Mouse (Mus musculus) retina, postnatal 7 days (tissue): ENCODE results near the gene Has1.

Experiments
- DNase-seq: peaks from one replicate; pipeline ENCODE4 v3.0.0-alpha.2; 2012; ENCODE audit warnings: low read depth, low spot score

Gene Has1

DNA sequence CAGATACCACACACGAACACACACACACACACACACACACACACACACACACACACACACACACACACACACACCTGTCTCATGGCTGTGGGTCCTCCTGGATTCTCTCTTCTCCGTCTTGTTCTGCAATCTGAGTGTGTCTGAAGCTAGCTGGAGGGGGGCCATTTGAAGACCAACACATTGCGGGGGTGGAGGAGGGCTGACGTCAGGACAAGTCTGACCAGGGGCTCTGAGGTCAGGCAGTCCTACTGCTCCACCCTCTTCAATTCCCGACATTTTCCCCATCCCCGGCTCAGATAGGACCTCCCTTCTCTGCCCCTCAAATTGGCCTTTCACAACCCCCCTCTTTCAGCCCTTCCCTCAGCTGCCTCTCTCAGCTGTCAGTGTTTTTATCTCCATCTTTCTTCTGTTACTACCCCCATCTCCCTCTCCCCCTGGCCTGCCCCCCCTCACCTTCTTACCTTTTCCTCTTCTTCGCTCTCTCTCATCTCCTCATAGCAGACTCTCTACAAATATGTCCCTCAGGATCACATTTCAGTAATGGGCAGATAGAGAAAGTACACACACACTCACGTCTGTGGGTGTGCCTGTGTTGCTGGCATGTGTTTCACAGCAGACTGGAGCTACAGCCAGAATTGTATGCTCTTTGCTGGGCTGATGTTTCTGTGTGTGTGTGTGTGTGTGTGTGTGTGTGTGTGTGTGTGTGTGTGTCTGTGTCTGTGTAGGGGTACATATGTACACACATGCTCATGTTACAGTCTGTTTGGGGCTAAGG, at the start of gene Has1:
Gene Has1 (minus strand): TSS at position 142 of the 775 bp plus-strand sequence.
- DNase-seq, result no peak

DNA sequence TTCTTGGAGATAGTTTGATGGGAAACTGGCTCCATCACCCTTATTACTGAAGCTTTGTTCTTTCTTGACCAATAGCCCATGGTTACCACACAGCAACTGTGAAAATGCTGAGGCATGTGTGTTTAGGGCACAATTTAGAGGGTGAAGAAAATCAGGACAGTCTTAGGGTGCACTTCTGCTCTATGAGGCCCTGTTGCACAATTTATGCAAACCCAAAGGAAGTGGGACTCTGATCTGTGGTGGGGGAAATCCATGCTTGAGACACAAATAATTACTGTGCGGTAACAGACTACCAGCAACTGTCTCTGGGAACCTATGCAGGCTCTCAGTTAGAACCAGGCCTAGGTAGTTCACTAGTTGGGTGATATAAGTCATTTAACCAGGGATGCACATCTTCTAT, 45.8 kb upstream of the Has1 start:
- no peak for DNase-seq

GRCm38 (mm10) chr17:17899268-17899667, 44.3 kb upstream of the Has1 start:
- DNase-seq, result peak; percentile 16

DNA sequence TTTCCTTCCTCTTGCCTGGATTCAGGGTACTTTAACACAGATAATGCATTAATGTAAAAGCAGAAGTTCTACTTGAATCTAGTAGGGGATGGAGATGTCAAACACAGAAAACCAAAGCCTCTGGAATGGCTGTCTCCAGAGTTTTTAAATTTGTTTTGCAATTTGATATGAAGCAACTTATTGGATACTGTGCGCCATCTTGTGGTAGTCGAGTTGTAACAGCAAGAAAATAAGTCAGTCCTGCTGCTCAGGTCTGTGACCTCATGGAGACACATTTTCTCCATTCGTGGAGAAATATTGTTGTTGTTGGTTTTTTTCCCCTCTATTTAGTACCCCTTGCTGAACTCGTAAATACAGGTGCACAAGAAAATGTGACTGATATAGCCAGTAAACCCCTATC, 41.0 kb upstream of the Has1 start:
- DNase-seq, result peak; percentile 62

DNA sequence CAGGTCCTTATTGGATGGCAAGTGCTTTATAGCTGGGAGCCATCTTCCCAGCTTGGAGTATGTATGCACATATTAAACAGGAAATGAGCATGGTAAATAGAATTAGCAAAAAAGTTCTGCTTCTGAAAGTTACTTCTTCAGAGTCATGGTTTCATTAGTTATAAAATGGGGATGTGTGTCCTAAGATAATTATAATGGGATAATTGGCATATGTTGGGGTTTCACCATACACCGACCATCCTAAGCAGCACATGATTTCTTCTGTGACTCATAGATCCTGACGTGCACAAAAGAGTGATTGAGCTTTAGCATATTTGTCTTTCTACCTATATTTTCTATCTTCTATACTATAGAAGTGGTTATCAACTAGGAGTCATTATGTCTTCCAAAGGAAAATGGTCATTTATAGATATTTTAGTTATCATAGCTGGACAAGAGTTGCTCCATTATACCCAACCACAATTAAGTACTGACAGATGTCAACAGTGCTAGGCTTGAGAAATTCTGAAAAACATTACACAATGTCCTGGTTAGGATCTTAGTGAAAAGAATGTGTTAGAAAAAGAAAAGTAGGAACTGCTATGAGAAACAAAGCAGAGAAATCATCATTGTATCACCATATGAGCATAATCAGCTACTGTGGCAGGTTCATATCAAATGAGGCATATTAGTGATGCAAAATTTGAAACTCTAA, 34.9 kb upstream of the Has1 start:
- DNase-seq, result no peak

- DNase-seq, result no peak
These were observed 32.8 kb upstream of the Has1 start, which contains the start of the genes Fpr2 and Fpr3 for GRCm38 (mm10) chr17:17887774-17888248. Gene Fpr2, plus strand, starts transcription at chr17:17887824. Gene Fpr3, plus strand, starts transcription at chr17:17887852.

DNA sequence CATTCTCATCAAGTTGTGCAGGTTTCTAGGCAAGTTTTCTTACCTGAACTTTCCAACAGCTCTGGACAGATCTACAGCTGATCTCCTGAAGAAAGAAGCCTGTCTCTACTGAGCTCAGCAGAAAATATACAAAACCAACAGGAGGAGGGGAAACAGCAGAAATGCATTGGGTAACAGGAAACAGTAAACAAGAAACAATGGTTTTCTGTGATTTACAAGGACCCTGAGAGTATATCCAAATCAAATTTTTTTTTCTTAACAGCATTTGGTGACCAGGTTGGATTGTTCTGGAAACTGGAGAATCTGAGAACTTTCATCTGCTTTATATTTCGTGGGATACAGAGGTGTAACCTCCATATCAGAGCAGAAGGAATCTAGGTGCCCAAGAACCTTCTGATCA, 28.8 kb upstream of the Has1 start, which contains the start of gene Fpr1:
Gene Fpr1 (minus strand): TSS at position 101 of the 400 bp plus-strand sequence.
- no peak for DNase-seq

GRCm38 (mm10) chr17:17882672-17883071, 27.7 kb upstream of the Has1 start:
- DNase-seq, result no peak

- no peak for DNase-seq
These were observed 24.3 kb upstream of the Has1 start for GRCm38 (mm10) chr17:17879347-17879746.

DNA sequence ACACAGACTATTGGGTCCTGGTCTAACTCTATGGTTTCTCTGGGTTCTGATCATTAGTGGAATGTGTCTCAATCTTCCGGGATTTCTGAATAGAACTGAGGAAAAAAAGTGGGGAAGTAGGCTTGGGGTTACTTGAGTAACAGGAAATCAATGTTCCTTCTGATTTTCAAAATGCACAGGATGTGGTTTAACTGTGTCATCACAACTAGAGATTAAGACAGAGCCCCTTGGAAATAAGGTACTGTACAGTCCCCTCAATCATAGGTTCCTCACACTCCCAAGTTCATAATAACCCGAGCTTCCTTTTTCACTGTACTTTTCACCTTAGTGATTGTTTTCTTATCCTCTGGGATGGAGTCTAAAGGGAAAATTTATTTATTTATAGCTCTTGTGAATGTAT, 16.7 kb upstream of the Has1 start:
- DNase-seq, result no peak

DNA sequence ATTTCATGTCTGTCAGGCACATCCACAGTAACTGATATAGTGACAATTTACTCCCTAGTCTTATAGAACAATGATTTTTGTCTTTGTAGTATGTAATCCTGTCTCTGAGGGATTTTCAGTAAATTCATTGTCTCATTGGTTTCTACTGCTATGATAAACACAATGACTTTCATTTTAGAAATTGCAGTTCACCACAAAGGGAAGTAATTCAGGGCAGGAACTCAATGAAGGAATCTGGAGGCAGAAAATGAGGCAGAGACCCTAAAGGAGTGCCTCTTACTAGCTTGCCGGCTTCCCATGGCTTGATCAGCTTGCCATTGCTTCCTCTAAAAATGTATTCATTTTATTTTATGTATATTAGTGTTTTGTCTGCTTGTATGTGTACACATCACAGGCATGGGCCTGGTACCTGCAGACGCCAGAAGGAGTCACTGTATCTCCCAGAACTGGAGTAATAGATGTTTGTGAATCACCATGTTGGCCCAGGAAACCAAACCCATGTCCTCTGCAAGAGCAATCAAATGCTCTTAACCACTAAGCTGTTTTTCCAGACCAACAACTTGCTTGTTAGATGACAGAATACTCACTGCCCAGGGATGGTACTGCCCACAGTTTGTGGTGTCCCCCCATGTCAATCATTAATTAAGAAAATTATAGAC, 16.0 kb upstream of the Has1 start:
- DNase-seq, result no peak

- no peak for DNase-seq
These were observed 11.9 kb upstream of the Has1 start for GRCm38 (mm10) chr17:17866801-17867469.

DNA sequence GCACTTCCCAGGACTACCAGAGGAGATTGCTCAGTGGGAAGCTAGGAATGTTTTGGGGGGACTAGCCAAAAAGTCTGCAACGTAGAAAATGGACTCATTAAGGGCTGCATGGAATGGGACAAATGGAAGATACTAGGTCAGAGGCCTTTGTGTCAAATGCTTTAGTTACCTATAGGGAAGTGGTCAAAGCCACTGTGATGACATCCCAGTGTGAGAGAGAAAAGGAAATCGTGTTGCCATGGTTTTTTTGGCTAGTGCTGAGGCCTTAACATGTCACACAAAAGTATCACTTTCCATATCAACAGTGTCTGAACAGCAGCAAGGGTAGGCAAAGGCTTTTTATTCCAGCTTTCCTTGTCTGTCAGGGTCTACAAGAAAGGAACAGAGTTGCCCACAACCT, 10.2 kb upstream of the Has1 start:
- DNase-seq, result no peak

DNA sequence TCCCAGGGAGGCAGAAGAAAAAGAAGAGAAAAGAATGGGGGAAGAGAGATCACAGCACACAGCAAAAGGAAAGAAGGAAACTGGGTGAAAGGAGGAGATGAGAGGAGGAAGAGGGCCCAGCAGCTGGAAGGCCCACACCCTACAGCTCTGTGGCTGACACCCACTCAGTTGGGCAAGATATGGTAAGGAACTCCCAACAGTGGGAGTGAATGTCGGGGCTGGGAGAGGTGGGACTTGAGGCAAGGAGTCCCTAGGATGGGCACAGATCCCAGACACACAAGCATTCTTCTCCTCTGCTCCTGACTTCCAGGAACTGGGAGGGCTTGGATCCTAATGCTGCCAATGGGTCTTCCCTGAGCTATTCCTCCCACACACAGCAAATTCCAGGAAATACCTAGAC, 7.4 kb upstream of the Has1 start:
- no peak for DNase-seq

- DNase-seq, result no peak
These were observed 5.1 kb upstream of the Has1 start for GRCm38 (mm10) chr17:17860110-17860509.

DNA sequence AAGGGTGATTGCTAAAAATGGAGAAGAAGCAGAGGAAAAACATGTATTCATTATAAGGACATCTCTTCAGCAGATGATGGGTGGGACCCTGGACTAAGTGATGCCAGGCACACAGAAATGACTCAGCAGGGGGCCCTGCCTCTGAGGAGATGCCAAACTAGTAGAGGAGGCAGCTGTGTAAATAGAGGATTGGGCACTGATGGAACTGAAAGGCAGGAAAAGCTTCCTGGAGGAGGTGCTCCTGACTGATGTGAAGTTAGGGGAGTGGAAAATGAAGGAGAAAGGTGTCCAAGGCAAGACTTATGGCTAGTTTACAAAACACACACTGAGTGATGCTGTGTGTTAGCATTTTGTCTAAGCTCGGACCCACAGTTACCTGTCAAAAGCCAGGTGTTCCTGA, 2.4 kb upstream of the Has1 start:
- no peak for DNase-seq

DNA sequence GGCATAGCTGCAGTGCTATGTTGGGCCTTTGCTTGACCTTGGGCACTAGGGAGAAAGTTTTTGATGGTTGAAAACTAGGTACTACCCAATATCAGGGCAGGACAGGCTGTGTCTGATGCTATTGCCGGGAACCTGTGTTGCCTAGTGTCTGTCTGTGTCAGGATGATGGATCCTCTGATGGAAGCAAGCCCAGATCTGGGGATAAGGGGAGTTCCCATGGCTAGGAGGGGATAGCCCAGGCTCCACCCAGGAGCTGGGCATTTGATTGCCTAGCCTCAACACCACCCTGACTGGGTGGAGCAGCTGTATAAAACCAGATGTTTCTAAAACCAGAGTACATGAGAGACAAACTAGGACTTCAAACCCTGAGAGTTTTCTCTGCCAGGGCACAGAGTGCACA, 1.6 kb upstream of the Has1 start:
- DNase-seq, result no peak

DNA sequence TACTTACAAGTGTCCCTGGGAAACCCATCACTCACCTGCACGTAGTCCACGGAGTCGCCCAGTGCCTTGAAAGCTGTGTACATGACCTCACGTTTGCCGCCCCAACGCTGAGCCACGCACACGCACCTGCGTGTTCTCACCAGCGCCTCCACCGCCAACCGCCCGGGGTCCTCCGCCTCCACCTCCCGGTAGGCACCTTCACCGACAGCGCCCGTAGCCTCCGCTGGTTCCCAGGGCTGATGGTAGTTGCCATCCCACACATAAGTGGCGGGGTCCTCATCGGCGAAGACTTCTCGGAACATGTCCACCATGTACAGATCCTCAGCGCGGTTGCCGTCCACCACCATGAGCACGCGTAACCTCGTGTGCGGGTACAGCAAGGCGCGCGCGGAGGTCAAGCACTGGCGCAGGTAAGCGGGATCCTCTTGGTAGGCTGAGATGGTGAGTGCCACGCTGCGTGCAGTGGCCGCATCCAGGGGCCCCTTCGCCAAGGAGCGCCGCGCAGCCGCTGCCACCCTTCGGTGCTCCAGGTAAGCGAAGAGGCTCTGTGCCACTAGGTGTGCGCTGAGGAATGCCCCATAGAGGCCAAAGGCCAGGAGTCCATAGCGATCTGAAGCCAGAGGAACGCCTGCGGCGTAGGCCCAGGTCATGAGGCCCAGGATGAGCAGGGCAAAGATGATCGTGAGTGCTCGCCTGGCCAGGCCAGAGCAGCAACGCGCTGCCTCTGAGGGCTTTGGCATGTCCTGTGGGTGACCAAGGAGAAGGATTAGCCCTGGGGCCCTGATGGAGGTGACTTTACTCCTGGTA, 4.9 kb downstream of the Has1 start:
- no peak for DNase-seq

GRCm38 (mm10) chr17:17848988-17849387, 6.0 kb downstream of the Has1 start:
- DNase-seq, result no peak

- DNase-seq, result no peak
These were observed 9.6 kb downstream of the Has1 start for GRCm38 (mm10) chr17:17845187-17846027.
